Mouse (Mus musculus) megakaryocyte-erythroid progenitor cell, adult 5-6 weeks (primary cell): Measurements from ENCODE around the gene Gnai3. TPM values are rescaled to one million over a fixed set of nuclear protein-coding genes. Genes with fewer than 3 reads are reported as not detected.
A peak's percentile ranks its signal among the peaks of the same experiment; 100 is the strongest.

Experiments used
- ATAC-seq: replicated peaks from 2 replicates; pipeline ENCODE4 v1.8.0; 2016; ENCODE audit warnings: mild to moderate bottlenecking, inconsistent platforms; ENCODE audit not compliant: severe bottlenecking, poor library complexity, low FRiP score, low TSS enrichment
- total RNA-seq, 2 experiments: library from RNA; stranded (forward) in 1 of 2; stranded (reverse) in 1 of 2; fragments of 200-1000, 215-1000 nt in 1 of 2; fragments of >200 nt in 1 of 2; fragmentation: Nextera tagmentation in 1 of 2; gene quantifications; 2 replicates each; pipeline ENCODE4 v1.2.3; 2014 to 2017

Gene Gnai3
- total RNA-seq, 2 experiments from 2014 or later, result 66.7 to 114 TPM

DNA sequence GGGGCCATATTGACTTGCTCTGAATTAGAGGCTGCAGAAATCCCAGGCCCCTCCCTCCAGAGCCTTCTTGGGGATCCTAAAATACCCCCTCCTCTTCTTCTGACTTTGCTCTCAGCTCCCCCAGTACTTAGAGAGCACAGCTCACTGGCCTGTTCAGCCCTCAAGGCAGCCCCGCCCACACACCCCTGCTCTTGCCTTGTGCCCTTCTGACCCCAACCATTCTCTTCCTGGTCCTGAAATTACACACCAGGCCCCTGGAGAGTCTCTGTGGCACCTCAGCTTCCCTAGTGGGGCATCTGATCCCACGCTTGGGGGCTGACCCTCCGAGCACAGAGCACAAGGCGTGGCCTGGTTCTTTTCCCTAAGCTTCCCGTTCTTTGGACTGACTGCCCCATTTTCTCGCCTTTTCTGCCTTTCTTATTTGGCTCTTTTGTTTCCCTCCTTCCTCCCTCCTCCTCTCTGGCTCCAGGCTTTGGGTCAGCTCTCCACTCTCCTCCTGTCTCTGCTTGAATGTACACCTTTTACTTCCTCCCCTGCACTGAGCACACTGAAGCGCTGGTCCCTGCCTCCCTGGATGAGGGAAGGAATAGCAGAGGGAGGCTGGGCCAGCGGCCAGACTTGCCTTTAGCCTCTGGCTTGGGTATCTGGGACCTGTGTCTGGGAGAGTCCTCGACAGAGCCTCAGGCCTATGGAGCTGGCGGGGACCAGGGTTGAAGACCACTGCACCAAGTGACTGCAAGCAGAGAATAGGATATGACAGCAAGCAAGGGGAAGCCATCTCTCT, 19.8 kb upstream of the Gnai3 start:
- no peak for ATAC-seq

DNA sequence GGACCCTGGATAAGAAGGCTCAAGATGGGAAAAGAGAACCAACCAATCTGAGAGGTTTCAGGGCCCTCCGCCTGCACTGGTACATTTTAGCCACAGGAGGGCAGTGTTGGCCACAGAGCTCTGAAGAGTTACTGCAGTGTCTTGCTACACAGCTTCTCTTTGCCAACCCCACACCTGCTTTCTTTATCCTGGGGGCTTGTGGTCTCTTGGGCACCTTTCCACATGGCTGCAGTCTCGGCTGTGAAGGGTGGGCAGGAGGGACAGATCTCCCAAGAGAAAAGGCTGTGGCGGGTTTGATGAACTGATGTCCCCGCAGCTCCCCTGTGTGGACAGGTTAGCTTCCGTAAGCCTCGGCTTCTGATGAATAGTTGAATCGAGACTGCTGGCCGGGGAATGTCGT, 18.9 kb upstream of the Gnai3 start:
- ATAC-seq, result peak; percentile 85

DNA sequence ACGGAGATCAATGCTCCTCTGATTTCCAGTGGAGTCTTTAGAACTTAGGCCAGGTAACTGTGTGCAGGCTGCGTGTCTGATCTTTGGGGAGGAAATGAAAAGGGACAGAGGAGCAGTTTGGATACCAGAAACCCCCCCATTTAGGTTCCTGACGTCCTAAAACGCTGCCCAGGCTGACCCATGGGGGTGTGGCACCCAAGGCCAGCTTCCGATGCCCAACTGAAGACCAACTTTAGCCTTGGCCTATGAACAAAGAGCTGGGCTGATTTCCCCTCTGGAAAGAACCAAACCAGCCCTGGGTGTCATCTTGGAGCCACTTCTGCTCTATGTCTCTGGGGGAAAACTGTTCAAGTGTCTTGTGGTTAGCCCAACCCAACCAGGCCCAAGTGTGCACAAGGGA, 18.1 kb upstream of the Gnai3 start:
- no peak for ATAC-seq

DNA sequence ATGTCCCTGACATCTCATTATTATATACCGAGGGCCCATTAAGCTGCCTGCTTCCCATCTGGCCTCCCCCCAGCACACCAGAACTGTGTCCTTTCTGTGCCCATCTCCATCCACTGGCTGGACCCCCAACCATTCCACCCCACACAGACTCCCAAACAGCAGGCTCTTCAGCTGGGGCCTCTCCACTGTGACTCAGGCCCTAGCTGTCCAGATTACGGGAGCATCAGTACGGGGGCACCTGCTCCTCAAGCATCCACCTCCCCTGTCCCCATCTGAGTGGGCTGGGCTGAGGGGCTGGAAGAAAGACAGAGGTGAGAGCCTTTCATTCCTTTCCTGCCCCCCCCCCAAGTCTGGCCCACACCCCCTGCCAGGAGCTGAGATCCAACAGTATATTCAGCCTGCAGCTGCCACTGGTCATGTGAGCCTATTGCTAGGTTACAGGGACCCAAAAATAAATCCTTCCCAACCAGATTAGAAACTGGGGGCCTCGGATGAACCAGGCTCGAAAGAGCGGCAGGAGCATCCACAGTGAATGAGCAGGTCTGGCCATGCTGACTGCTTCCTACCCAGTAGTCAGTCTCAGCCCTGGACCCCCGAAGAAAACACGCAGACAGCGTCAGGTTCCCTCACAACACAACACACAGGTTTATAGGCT, 12.6 kb upstream of the Gnai3 start:
- ATAC-seq, result no peak

DNA sequence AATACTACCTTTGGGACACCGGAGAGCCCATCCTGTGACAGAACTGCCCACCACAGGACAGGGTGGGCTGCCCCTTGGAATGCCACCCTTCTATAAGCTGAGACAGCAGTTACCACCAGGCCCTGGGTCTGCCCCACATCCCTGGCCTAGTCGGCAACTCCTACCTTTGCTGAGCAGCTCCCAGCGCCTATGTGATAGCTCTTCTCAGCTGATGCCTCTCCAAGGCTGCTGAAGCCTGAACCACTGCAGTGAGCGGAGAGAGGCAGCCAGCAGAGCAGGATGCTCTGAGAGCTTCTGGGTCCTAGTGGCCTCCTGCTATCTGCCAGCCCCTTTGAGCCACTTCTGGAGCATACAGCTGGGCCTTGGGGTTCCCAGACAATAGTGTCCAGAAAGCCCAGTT, 8.7 kb upstream of the Gnai3 start, which contains the start of gene Gpr61:
TSS of gene Gpr61 (minus strand) at position 227 of the 400 bp plus-strand sequence.
- ATAC-seq, result no peak

DNA sequence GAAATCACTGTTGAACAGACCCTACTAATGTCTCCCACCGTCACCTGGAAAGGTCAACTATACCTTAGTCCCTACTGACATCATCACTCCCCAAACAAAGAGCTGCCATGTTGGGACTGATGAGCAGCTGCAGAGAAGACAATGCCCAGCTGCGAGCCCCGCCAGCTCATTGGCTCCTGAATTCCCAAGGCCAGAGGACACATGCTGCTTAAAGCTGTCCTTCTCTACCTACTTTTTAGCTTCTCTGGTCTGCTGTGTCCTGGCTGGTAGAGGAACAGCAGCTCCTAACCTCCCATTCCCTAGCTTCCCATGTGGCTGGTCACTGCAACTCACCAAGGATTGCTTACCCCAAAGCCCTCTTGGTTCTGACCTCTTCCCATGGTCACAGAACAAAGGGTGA, 6.3 kb upstream of the Gnai3 start:
- ATAC-seq, result no peak

DNA sequence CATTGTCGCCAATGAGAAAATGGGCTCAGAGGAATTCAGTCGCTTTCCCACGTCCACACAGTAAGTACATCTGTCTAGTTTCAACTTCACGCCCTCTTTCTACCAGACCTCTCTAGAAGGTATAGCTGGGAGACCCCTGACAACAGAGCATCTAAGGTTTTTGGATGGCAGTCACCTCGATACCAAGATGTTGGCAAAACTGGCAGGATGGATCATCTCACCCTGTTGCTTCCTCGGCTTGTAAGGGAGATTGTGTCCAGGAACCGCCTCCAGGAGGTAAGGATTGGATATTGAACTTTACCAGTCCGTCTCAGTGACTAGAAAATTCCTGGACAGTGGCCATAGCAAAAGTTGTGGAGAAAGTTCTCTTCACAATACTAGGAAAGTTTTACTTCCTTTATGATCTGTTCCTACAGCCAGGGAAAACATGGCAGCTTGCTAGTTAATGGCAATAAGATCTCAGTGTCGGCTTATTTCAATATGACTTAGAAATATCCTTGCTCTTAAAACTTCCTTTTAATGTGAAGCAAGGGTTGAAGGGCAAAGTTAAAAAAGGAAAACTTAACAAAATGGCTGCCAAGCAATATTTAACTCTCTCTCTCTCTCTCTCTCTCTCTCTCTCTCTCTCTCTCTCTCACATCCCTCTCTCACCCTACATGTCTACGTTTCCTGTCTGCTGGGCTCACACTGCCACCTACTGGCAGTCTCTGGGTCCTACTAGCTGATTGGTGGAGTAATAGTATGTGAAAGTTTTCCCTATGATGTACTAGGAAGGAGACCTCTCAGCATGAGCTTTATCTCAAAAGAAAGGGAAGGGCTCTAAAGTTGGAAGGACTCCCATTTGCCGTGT, 1.7 kb upstream of the Gnai3 start:
- ATAC-seq, result peak; percentile 67

DNA sequence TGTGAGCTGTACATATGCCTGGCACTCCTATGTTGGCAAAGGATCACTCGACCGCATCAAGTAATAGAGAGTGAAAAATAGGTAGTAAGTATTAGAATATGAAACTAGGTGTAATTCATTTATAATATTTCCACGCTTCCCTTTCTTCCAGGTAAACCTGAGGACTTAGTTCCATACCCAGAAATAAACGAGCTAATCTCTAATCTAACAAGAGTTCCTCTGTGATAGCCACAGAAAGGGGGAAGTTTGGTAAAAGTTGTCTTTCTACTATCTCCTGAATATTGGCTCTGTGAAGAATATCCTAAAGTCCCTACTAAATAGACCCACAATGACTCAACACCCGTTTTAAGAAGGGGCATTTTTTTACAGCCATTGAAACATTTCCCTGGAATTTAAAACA, 725 bp upstream of the Gnai3 start:
- no peak for ATAC-seq

DNA sequence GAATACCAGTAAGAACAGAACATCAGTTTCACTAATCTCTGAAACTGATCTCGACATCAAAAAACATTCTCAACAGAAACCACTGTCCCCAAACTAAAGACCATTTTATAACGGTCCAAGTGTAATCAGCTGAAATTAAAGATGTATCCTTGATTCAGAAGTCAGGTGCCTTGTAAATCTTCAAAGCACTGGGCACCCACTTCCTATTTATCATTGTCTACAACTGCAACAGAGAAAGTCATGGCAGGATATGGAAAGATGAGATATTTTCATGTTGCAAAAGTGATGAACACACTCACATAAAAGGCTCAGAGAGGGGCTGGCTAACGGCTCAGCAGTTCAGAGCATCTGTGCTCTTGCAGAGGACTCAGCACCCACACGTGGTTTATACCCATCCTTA, 5.2 kb downstream of the Gnai3 start:
- no peak for ATAC-seq

DNA sequence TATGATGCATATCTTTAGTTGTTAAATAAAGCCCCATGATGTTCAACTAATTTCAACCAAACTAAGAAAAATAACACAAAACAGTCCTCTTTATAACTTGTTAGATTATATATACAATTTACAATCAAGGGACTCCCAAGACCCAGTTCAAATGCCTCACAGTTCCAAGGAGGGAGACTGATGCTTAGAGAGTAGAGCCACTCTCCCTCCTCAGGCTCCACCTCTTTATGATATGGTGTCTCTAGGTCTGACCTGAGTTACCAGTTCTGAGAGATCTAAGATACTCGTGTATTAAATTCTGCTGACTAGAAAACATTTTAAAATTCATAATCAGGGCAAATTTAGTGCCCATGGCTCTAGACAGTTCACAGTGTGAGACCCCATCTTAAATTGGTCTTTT, 6.8 kb downstream of the Gnai3 start:
- no peak for ATAC-seq

DNA sequence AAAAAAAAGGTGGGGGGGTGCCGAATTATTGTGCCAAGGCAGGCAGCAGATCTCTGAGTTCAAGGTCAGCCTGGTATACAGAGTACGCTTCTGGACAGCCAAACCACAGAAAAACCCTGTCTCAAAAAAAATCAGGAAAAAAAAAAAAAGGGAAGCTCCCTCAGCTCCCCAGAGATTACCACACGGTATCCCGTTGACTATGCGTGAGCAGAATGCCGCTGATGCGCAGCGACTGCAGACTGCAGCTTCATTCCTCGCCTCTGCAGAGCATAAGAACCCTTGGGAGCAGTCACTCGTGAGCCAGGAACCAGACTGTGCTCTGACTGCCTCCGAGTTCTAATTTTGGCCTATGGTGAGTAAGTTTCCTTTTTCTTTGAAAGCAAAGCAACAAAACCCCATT, 11.2 kb downstream of the Gnai3 start:
- no peak for ATAC-seq

DNA sequence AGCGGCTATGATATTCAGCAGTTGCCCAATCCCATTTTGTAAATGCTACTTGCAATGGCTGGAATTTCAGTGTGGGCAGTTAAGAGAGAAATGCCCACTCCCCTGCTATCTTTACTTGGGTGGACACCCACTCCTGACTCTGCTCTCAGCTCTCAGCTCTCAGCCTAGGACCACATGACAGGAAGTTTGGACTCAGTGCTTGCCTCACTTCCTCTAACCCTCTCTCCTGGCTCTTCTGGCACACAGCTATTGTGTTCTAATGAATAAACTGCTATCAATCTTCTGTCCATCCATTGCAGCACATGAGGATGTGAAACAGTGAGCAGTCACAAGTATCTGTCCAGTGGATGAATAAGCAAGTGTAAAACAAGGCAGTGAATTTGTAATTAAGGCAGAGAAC, 13.5 kb downstream of the Gnai3 start:
- no peak for ATAC-seq

DNA sequence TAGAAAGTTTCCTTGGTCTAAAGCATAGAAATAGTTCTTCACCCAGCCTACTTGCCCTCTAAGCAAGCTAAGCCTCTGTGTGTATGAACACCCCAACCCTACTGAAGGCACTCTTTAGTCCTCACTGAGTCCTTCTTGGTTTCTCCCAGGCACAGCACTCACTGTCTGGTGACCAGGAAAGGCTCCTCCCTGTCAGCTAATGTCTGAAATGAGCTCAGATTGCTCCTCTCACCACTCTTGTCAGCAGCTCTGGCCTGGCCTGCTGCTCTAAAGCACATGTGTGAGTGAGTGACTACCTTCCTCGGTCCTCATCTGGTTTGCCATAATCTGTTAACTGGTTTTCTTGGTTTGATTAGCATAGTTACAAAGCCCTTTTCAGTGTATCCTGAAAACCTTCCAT, 14.1 kb downstream of the Gnai3 start:
- no peak for ATAC-seq

DNA sequence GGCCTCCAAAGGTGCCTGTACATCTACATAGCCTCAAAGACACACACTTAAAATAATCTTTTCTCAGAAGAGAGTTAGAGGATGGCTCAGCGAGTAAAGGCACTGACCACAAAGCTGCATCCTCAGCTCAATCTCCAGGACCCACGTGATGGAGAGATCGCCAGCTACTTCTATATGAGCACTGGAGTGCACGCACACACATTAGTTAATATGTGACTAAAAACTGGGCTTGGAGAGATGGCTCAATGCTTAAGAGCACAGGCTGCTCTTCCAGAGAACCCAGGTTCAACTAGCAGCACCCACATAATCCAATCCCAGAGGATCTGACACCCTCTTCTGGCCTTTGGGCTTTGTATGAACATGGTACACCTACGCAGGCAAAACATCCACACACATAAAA, 14.7 kb downstream of the Gnai3 start:
- no peak for ATAC-seq

DNA sequence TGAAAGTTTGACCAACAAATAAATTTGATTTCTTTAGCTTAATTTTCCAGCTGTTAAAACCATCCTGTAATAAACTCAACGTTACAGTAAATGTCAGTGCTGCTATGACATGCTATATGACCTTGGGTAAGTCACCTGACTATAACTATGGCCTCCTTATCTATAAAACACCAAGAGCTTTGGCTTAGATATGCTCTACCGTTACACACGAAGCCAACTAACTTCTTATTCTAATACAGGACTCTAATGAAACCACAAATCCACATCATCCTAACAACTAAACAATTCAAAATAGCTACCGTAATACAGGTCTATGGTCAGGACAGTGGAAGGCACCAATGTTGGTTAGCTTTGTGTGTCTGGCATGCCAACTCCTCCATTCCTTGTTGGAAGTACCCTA, 16.1 kb downstream of the Gnai3 start:
- ATAC-seq, result peak; percentile 80

DNA sequence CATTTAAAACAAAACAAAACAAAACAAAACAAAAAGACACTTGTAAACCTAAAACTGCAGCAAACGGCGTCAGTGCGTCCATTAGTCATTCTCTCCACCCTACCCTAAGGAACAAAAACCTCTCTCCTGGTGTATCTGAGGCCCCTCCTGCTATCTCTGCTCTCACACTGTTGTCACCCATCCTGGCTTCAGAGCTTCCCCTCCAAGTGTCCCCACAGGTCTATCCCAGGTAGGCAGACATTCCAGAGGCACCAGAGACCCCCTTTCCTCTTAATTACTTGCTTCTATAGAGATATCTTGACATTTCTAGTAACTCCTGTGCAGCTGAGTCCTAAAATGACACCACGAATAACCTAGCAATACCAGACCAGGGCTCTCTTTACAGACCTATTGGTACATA, 16.6 kb downstream of the Gnai3 start:
- ATAC-seq, result peak; percentile 41

DNA sequence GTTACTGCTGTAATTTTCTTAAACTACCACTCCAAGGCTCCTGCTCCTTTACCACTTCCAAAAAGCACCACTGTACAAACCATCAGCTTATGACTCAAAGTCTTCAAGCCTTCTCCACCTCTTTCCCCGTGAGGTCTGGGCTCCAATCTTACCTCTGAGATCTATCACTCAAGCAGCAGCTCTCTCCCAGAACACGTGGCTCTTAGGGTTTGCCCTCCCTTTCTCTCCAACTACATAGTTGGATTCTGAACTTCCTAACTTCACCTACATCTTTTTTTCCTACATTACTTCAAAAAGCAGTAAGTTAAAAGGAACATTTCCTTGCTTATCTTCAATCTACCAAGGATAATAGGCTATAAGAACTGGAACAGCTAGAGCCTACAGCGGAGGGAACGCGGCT, 17.4 kb downstream of the Gnai3 start:
- ATAC-seq, result no peak

DNA sequence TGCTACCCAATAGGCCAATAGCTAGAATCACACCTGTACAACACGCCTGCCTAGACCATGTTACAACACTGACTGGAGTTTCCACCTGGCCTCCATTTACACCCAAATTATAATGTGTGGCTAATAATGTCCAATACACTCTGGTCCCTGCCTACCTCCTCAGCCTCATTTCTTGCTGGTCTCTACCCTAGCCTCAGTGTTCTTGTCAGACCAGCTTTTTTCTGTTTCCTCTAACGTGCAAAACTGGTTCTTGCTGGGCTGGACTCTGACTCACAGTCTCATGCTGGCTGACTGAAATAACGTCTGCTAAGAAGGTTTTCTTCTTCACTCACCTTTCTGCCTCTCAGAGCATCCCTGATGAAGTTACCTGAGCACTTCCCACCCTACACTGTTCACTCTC, 19.6 kb downstream of the Gnai3 start:
- no peak for ATAC-seq

DNA sequence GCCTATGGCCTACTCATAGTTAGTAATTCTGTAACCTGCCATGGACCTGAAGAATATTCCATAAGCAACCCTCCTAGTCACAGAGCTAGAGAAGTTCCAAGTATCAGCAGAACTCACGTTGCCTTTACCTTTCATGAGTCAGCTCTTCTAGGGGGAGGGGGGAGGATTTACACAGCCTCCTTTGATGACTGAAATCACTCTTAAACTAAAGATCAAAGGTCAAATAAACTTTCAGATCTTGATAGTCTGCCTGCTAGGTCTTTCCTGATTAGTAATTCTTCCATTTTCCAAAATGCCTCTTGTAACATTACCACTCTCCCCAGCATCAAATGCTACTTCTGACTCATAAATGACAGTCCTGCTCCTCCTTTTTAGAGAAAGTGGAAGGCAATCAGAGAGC, 21.8 kb downstream of the Gnai3 start:
- ATAC-seq, result no peak

DNA sequence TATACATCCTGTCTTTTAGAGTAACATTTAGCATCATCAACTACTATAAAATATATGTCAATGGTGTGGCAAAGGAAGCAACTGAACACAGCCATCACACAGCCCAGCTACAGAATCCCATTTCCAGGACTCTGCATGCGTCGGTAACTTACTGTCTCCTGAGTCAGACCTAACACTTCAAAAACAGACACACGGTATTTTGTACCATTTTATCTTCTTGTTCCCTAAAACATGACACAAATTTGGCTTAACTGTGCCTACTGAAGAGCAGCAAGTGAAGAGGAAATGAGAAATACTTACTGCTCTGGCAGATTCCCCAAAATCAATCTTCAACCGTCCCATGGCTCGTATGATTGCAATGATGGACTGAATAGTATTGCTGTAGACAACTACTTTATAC, 22.7 kb downstream of the Gnai3 start:
- no peak for ATAC-seq
